Mouse (Mus musculus): ENCODE measurements around the gene Fto.

- TF ChIP-seq CTCF (IDR thresholded peaks at IDR 0.05; ENCODE audit: extremely low read depth, insufficient read depth, low read length) (no peak), POLR2A (IDR thresholded peaks at IDR 0.05; ENCODE audit: extremely low read depth, insufficient read depth, low read length) (no peak)
These were observed 44.7 kb downstream of the Fto start for GRCm38 (mm10) chr8:91358016-91358415.
